Mouse (Mus musculus) heart, embryonic 12.5 days (tissue): ENCODE data around the gene Nwd2. TPM values are rescaled to one million over a fixed set of nuclear protein-coding genes. Genes with fewer than 3 reads are reported as not detected.

Source experiments
- ATAC-seq: fragments of 200-750 bp; cut with Nextera tagmentation; 2 replicates; pipeline ENCODE4 v1.8.0; 2017; ENCODE audit warnings: moderate TSS enrichment, moderate library complexity; ENCODE audit not compliant: insufficient number of reproducible peaks, low FRiP score
- H3K27ac ChIP-seq: fragments of 300-500 bp; sonication (generic); 2 replicates; pipeline ENCODE4 v1.5.1; 2016; ENCODE audit warnings: mild to moderate bottlenecking, moderate library complexity; ENCODE audit not compliant: poor library complexity, severe bottlenecking
- H3K27me3 ChIP-seq: fragments of 300-500 bp; sonication (generic); replicated peaks from 2 replicates; pipeline ENCODE4 v1.6.1; 2016; ENCODE audit warnings: mild to moderate bottlenecking, moderate library complexity
- H3K36me3 ChIP-seq: fragments of 300-500 bp; sonication (generic); 2 replicates; pipeline ENCODE4 v1.6.1; 2016; ENCODE audit warnings: mild to moderate bottlenecking, moderate library complexity
- H3K4me1 ChIP-seq: fragments of 300-500 bp; sonication (generic); replicated peaks from 2 replicates; pipeline ENCODE4 v1.6.1; 2016; ENCODE audit warnings: mild to moderate bottlenecking
- H3K4me2 ChIP-seq: fragments of 300-500 bp; sonication (generic); 2 replicates; pipeline ENCODE4 v1.6.1; 2016; ENCODE audit warnings: mild to moderate bottlenecking, moderate library complexity
- H3K4me3 ChIP-seq: fragments of 300-500 bp; sonication (generic); 2 replicates; pipeline ENCODE4 v1.5.1; 2016; ENCODE audit warnings: mild to moderate bottlenecking
- H3K9ac ChIP-seq: fragments of 300-500 bp; sonication (generic); 2 replicates; pipeline ENCODE4 v1.6.1; 2016; ENCODE audit warnings: mild to moderate bottlenecking, moderate library complexity
- H3K9me3 ChIP-seq: fragments of 300-500 bp; sonication (generic); replicated peaks from 2 replicates; pipeline ENCODE4 v1.6.1; 2016; ENCODE audit warnings: mild to moderate bottlenecking, moderate library complexity
- whole genome bisulfite sequencing: fragments of 180-500 bp; shearing (Covaris S2); methylation state at CpG from one replicate; pipeline ENCODE4 v1.1.7; 2016; 5-methylcytosine and 5-hydroxymethylcytosine counted together
- polyA plus RNA-seq: library from polyadenylated mRNA; unstranded; fragments of >200 nt; fragmentation: Nextera tagmentation; extraction: Ambion mirVana; gene quantifications from 2 replicates; pipeline ENCODE4 v1.2.1, GENCODE M21; 2016

Gene Nwd2
- 0.11 TPM in 1 of 2 replicates, not detected in the other for polyA plus RNA-seq

DNA sequence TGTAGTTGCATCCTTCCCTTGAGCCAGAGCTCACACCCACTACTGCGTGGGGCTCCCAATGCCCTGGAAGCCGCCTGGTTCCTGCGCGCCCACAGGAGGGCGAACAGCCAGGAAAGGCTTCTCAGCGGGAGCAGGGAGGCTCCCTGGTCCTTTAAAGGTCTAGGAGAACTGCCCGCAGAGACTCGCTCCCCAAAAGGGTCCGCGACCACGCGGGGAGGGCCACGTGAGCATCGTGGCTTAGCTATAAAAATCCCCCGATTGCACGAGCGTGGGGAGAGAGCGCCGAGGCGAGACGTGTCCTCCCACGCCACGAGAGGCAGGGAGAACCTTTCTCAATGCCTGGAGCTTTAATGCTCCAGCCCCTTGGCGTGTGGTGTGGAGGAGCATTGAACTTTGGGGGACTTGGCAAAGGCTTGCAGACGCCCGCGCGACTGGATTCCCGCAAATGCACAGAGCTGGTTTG lies at the start of gene Nwd2:
Gene Nwd2 (plus strand): TSS at position 33 of the 463 bp plus-strand sequence.
- Histone ChIP-seq H3K4me1 (peaks cover 8% of the 10 kb centered on the region), H3K36me3 (no peaks in the 10 kb centered on the region), H3K4me3 (peak within 1 kb of the TSS; percentile 54), H3K27me3 (peaks cover 52% of the 10 kb centered on the region), H3K4me2 (peak within 1 kb of the TSS; percentile 95), H3K9ac (peak within 1 kb of the TSS; percentile 41), H3K27ac (no peak within 1 kb of the TSS), H3K9me3 (no peaks in the 10 kb centered on the region)
- 2% methylated on average over 29 of the region's 29 CpGs for WGBS
- ATAC-seq = no peak

DNA sequence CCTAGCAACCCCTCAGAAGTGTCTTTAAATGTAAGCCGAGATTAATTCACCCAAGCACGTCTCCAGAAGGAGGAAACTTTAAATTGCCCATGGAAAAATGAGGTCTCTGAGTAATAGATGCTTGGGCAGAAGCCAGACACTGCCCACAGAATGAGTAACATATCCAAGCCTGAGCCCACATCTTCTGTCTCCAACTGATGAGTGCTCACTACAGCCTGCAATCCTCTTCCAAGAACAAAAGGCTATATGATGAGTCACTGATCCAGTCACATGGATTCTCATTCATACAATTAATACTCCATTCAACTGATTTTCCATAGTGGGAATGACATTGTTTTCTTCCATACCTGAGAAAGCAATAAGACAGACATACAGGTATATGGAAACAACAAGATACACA lies 41.5 kb upstream of the Nwd2 start:
- WGBS = 64% methylated on average over 2 of the region's 2 CpGs

DNA sequence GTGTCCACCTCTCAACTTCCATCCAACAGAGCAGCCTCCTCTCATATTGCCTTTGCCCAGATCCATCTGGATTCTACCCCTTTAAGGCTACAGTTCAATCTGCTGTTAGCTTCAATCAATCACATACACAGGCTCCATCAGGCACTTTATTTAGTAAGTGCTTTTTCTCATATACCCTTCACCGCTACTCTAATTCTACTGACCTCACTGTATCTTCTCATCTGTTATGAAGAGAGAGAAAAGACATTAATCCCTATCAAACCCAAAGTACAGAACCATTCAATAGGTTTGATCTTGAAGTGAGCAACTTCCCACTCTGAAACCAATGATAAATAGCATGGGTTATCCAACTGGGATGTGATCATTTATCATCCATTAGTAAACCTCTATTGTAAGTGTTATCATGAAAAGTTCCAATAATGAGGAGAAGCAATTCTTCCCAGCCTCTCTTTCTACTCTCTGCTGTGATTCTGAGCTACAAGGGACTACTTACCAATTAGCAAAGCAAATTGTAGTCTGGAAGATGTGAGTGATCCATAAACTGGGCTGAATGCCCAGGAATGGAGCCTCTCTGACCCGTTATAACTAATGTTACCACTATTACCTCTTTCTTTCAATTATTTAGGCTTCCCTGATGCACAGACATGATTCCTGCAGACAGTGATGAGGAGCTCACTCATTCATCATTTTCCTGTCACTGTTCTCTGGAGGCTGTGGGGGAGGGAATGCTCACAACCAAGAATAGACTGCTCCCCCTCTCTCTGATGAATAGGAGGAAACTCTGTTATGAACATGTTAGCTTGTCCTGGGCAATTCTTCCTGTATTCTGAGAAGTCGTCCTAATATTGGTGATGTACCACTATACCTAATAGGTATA lies 31.9 kb upstream of the Nwd2 start:
- no peaks in the 10 kb centered on the region for H3K9me3 ChIP-seq
- no peak for ATAC-seq
- 74% methylated on average over 3 of the region's 3 CpGs for WGBS
- no peaks in the 10 kb centered on the region for H3K4me1 ChIP-seq
- H3K9ac ChIP-seq = no peak overlapping the region
- H3K4me2 ChIP-seq = no peak overlapping the region
- no peak overlapping the region for H3K27ac ChIP-seq
- no peak overlapping the region for H3K4me3 ChIP-seq
- no peaks in the 10 kb centered on the region for H3K36me3 ChIP-seq
- no peaks in the 10 kb centered on the region for H3K27me3 ChIP-seq

More for the DNA sequence above, 41.5 kb upstream of the Nwd2 start:
- H3K4me2 ChIP-seq = no peak overlapping the region
- no peak overlapping the region for H3K9ac ChIP-seq
- no peaks in the 10 kb centered on the region for H3K4me1 ChIP-seq
- no peak overlapping the region for H3K4me3 ChIP-seq
- H3K36me3 ChIP-seq = no peaks in the 10 kb centered on the region
- no peaks in the 10 kb centered on the region for H3K9me3 ChIP-seq
- H3K27me3 ChIP-seq = no peaks in the 10 kb centered on the region
- H3K27ac ChIP-seq = no peak overlapping the region
- ATAC-seq = no peak

DNA sequence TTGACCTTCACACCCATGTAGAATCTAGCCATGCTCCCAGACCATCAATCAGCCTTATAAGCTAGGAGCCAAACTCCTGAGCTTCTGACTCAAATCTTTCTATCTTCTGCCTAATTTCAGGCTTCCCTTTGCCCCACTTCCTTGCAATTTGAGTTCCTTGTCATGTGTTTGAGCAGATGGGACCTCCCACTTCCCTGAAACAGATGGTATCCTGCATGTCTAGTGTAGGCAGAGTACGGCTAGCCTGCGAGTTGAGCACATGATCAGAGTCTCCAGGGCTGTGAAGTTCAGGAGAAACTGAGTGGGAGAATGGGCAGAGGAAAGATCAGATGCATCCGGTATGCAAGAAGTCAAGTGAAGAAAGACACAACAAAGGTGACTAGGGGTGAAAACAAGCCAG lies 24.8 kb upstream of the Nwd2 start:
- Histone ChIP-seq H3K4me1 (no peaks in the 10 kb centered on the region), H3K27ac (no peak overlapping the region), H3K36me3 (no peaks in the 10 kb centered on the region), H3K4me3 (no peak overlapping the region), H3K4me2 (no peak overlapping the region), H3K9ac (no peak overlapping the region), H3K27me3 (no peaks in the 10 kb centered on the region), H3K9me3 (no peaks in the 10 kb centered on the region)
- no peak for ATAC-seq
- WGBS = 73% methylated on average over 3 of the region's 3 CpGs

GRCm38 (mm10) chr5:63627832-63628530 lies 20.9 kb upstream of the Nwd2 start:
- Histone ChIP-seq H3K9me3 (no peaks in the 10 kb centered on the region), H3K27ac (no peak overlapping the region), H3K4me2 (no peak overlapping the region), H3K4me3 (no peak overlapping the region), H3K9ac (no peak overlapping the region), H3K4me1 (no peaks in the 10 kb centered on the region), H3K36me3 (no peaks in the 10 kb centered on the region), H3K27me3 (no peaks in the 10 kb centered on the region)
- ATAC-seq = no peak
- 85% methylated on average over 1 of the region's 1 CpGs for WGBS

DNA sequence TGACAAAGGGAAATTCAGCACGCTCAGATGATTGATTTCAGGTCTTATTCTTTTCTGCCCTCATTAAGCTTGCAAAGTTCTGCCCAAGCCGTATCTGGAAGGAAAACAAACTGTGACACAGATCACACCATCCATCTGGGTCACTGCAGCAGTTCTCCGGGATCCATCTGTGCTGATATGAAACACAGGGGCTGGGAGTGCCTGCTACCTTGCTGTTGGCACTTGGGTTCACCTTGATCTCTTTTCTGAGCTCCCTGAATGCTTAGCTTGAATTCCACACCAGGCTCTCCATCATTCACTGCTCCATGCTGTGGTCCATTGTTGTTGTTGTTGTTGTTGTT lies 20.4 kb upstream of the Nwd2 start:
- H3K27me3 ChIP-seq = no peaks in the 10 kb centered on the region
- no peak overlapping the region for H3K4me3 ChIP-seq
- ATAC-seq = no peak
- no peaks in the 10 kb centered on the region for H3K36me3 ChIP-seq
- H3K9ac ChIP-seq = no peak overlapping the region
- WGBS = 63% methylated on average over 3 of the region's 3 CpGs
- H3K4me1 ChIP-seq = no peaks in the 10 kb centered on the region
- H3K9me3 ChIP-seq = no peaks in the 10 kb centered on the region
- H3K4me2 ChIP-seq = no peak overlapping the region
- no peak overlapping the region for H3K27ac ChIP-seq

DNA sequence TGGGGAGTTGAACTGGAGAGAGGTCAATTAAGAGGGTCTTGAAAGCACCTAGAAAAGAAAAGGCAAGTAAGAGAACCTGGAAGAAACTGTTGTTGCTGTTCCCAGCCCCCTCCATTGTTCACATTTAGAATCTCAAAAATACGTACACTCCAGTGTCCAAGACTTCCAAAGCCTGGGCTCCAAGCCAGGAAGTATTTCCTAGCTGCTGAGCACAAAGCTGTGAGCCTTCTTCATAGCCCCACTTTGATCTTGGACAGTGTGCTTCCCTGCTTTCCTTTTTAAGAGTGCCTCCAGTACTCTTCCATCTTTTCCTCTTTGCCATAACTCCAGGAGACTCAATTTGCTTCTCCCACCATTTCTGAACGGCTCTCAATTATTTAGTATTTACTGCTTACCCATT lies 14.3 kb upstream of the Nwd2 start:
- Histone ChIP-seq H3K27ac (no peak overlapping the region), H3K9ac (no peak overlapping the region), H3K4me2 (no peak overlapping the region), H3K36me3 (no peaks in the 10 kb centered on the region), H3K27me3 (no peaks in the 10 kb centered on the region), H3K9me3 (no peaks in the 10 kb centered on the region), H3K4me1 (no peaks in the 10 kb centered on the region), H3K4me3 (no peak overlapping the region)
- WGBS = 53% methylated on average over 2 of the region's 2 CpGs
- no peak for ATAC-seq

DNA sequence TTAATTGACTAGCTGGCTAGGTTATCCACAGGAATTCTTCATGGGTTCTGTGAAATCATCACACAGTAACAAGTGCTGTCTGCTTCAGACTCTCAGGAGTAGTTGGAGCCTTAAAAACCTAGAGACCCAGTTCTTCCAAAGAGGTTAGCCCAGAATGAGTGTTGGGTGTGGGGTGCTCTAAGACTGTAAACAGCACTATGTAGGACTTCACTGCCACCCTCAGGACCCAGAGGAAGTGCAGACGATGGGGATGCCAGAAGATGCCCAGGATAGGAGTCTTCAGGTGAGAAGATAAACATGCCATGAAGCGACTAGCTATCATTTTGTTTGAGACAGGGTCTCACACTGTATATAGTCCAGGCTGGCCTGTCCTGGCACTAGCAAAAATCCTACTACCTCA lies 715 bp upstream of the Nwd2 start:
- Histone ChIP-seq H3K4me1 (peaks cover 8% of the 10 kb centered on the region), H3K36me3 (no peaks in the 10 kb centered on the region), H3K4me2 (no peak overlapping the region), H3K9ac (no peak overlapping the region), H3K27me3 (peaks cover 52% of the 10 kb centered on the region), H3K9me3 (no peaks in the 10 kb centered on the region), H3K27ac (no peak overlapping the region), H3K4me3 (no peak overlapping the region)
- ATAC-seq = no peak
- WGBS = 11% methylated on average over 2 of the region's 2 CpGs

- ATAC-seq = peak; percentile 53
- Histone ChIP-seq H3K4me1 (peaks cover 8% of the 10 kb centered on the region), H3K9me3 (no peaks in the 10 kb centered on the region), H3K36me3 (no peaks in the 10 kb centered on the region), H3K27ac (no peak overlapping the region), H3K4me3 (peak overlapping the region; percentile 54), H3K9ac (peak overlapping the region; percentile 41), H3K4me2 (peak overlapping the region; percentile 95), H3K27me3 (peaks cover 52% of the 10 kb centered on the region)
- WGBS = 1% methylated on average over 83 of the region's 83 CpGs
Measured at GRCm38 (mm10) chr5:63649533-63650464, 897 bp downstream of the Nwd2 start.

DNA sequence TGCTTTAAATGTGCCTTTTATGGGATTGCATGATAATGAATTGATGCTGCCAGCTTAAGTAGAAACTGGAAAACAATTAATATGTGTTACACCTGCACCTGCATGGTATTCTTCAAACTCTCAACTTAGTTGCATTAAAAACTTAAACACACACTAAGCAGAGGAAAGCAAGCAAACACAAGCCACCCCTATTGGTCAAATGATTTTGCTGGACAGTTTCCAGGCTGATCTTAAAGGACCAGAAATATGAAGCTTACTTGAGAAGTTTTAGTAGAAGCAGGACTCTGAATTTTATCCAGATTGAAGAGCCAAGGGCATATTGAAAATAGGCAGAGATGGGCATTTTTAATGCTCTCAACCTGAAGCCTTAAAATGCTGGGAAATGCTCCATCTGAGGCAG lies 2.9 kb downstream of the Nwd2 start:
- Histone ChIP-seq H3K36me3 (no peaks in the 10 kb centered on the region), H3K4me3 (no peak overlapping the region), H3K4me1 (peaks cover 8% of the 10 kb centered on the region), H3K27me3 (peaks cover 52% of the 10 kb centered on the region), H3K27ac (no peak overlapping the region), H3K9ac (no peak overlapping the region), H3K4me2 (no peak overlapping the region), H3K9me3 (no peaks in the 10 kb centered on the region)
- ATAC-seq = no peak

DNA sequence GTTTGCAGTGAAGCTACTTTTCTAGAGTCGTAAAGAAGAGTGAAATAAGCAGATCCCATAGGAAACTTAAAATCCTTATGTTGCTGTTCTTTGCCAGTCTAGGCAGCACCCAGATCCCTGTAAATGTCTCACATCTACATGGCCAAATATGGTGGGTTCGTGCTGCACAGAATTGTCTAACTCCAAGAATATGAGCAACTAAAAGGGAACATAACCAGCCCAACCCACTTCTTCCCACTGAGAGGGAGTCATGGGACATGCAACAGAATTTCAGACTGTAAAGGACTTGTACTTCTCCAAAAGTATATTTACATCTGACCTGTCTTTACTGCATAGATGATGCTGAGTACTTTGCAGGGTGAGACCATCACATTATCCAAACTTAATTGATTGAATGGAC lies 3.8 kb downstream of the Nwd2 start:
- ATAC-seq = no peak
- Histone ChIP-seq H3K36me3 (no peaks in the 10 kb centered on the region), H3K4me3 (no peak overlapping the region), H3K4me2 (no peak overlapping the region), H3K27me3 (peaks cover 47% of the 10 kb centered on the region), H3K27ac (no peak overlapping the region), H3K9ac (no peak overlapping the region), H3K4me1 (peaks cover 8% of the 10 kb centered on the region), H3K9me3 (no peaks in the 10 kb centered on the region)
- 72% methylated on average over 2 of the region's 2 CpGs for WGBS
